Mouse (Mus musculus) liver, postnatal 0 days (tissue): ENCODE results near the gene Ankrd16.

Experiments used
- CTCF ChIP-seq: sonication (generic); IDR thresholded peaks from 2 replicates; pipeline ENCODE4 v1.5.1; 2016; ENCODE audit warnings: antibody characterized with exemption, low read depth
- EP300 ChIP-seq: IDR thresholded peaks from 2 replicates; pipeline ENCODE4 v1.6.1; 2016; ENCODE audit warnings: antibody characterized with exemption, low read depth, mild to moderate bottlenecking

DNA sequence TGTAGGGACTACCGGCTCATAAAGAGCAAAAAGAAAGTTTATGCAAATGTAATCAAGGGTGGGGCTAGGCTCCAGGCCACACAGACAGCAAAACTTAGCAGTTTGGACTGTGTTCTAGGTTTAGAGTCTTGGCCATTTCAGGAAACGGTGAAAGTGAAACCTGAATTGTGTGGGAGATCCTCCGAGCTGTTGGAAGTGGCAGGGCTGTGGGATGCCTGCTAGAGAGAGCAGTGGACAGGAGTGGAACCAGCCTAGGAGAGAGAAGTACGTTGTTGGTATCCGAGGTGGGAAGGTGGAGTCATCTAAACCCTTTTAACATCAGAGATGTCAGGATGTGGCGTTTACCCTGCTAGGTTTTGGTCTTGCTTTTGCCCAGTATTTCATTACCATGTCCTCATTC is 41.8 kb upstream of the Ankrd16 start:
- TF ChIP-seq EP300: no peak
- TF ChIP-seq CTCF: no peak
